ENCODE assay signal across 8 mouse cellular contexts in the genomic region with DNA sequence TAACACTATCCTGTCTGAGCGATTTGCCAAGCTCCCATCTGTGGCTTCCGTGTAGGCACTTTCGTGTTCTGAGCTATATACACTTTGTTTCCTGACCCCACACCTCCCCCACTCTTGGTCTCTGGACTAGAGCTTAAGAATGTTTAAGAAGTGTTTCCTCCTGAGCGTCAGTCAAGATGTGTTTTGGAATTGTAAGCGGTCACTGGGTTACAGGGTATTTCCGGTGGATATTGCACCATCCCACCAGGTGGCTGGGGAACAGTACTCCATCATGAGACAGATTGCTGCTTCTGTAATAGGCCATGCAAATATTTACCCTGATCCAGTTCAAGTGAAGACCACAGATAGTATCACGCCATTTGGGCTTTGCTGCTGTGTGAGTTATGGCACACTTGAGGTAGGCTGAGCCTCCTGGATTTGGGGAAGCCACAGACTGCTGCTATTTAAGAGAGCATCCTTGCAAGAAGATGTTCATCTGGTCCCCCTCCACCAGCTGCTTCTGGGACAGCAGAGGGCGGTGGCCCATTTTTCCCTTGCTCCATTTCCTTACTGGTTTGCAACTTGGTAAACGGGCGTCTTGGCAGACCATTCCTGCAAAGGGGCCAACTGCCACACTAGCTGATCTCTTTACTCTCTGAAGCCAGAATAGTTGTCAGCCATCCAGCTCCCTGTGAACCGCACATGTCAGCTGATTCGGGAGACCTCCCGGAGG.
DNase-seq lines count a peak whose midpoint lies in the region; ATAC-seq lines count a peak whose summit lies in the region.

No protein-coding gene starts in this region.

- no peak for DNase-seq in lung, postnatal 25 days (ENCODE audit: low spot score)
- peak; percentile 24 to 42 for DNase-seq in cerebellum, postnatal 36 days
- DNase-seq in left cerebral cortex, postnatal 25 days (ENCODE audit: low spot score in 2 of 2) = peak; percentile 27 to 86
- DNase-seq in B cell, adult 2 months = no peak
- DNase-seq in thymus, postnatal 10 days (ENCODE audit: low spot score in 2 of 2) = no peak

- ATAC-seq in lung, embryonic 16.5 days (ENCODE audit: low read depth) = peak; percentile 74
- no peak; the same call in 1 of the 2 replicates for ATAC-seq in heart, embryonic 14.5 days (ENCODE audit: insufficient number of reproducible peaks, insufficient read depth, low FRiP score, low read depth)
- ATAC-seq in erythroid progenitor cell, adult 5-6 weeks (replicated peaks; ENCODE audit: low FRiP score, poor library complexity, severe bottlenecking) = no peak

- WGBS in lung, embryonic 16.5 days = 24% methylated on average over 13 of the region's 13 CpGs
- WGBS in heart, embryonic 14.5 days = 50% methylated on average over 13 of the region's 13 CpGs

- peak overlapping the region; percentile 33; the same call in 1 of the 2 replicates for H3K27ac ChIP-seq in lung, embryonic 16.5 days (ENCODE audit: low read length)
- peak overlapping the region in 1 of 2 experiments; percentile 64; a peak in 2 of 4 replicates for H3K27ac ChIP-seq in heart, embryonic 14.5 days (replicated peaks in 1 of 2; ENCODE audit: control insufficient read depth in 1 of 2, insufficient read depth in 1 of 2, low read depth in 2 of 2, low read length in 2 of 2)

- H3K36me3 ChIP-seq in lung, embryonic 16.5 days (ENCODE audit: control insufficient read depth, insufficient read depth, low read length) = no peaks in the 10 kb centered on the region
- H3K36me3 ChIP-seq in heart, embryonic 14.5 days (ENCODE audit: control insufficient read depth, insufficient read depth, low read length) = no peaks in the 10 kb centered on the region

- peaks cover 11% of the 10 kb centered on the region for H3K4me1 ChIP-seq in lung, embryonic 16.5 days (replicated peaks; ENCODE audit: control insufficient read depth, insufficient read depth, low read length)
- peaks cover 13 to 21% of the 10 kb centered on the region in 2 experiments for H3K4me1 ChIP-seq in heart, embryonic 14.5 days (ENCODE audit: control insufficient read depth in 2 of 2, insufficient read depth in 2 of 2, low read length in 2 of 2)

- intact Hi-C loops in left cerebral cortex, postnatal 25 days (cut with DNase I) = loop anchor here (1.0 kb wide), 1 partner anchor 198 kb away; no protein-coding TSS in a partner anchor

- no peak overlapping the region for H3K4me3 ChIP-seq in lung, embryonic 16.5 days (ENCODE audit: low read length)
- H3K4me3 ChIP-seq in heart, embryonic 14.5 days (ENCODE audit: control insufficient read depth in 1 of 2, insufficient read depth in 1 of 2, low read depth in 1 of 2, low read length in 2 of 2) = no peak overlapping the region

- no peaks in the 10 kb centered on the region for H3K9me3 ChIP-seq in lung, embryonic 16.5 days (ENCODE audit: control insufficient read depth, low read length)
- no peaks in the 10 kb centered on the region for H3K9me3 ChIP-seq in heart, embryonic 14.5 days (ENCODE audit: control insufficient read depth, low read length)

- no peak overlapping the region for H3K4me2 ChIP-seq in lung, embryonic 16.5 days (ENCODE audit: low read depth, low read length)
- peak overlapping the region; percentile 12; the same call in 1 of the 2 replicates for H3K4me2 ChIP-seq in heart, embryonic 14.5 days (ENCODE audit: low read length)

- no peak overlapping the region for H3K9ac ChIP-seq in lung, embryonic 16.5 days (ENCODE audit: low read length)
- H3K9ac ChIP-seq in heart, embryonic 14.5 days (ENCODE audit: low read length) = no peak overlapping the region

- H3K27me3 ChIP-seq in lung, embryonic 16.5 days (ENCODE audit: control insufficient read depth, insufficient read depth, low read depth, low read length) = no peaks in the 10 kb centered on the region
- H3K27me3 ChIP-seq in heart, embryonic 14.5 days (ENCODE audit: control insufficient read depth, insufficient read depth, low read length) = no peaks in the 10 kb centered on the region

Comparison
In these comparisons a context has a peak if more than half of its experiments do, and no peak if none do; other contexts are left out.
1. DNase-seq: peak in cerebellum, postnatal 36 days (2 of 2) and left cerebral cortex, postnatal 25 days (2 of 2); none in lung, postnatal 25 days (single experiment), B cell, adult 2 months (0 of 2) and thymus, postnatal 10 days (0 of 2).